Mouse (Mus musculus) cerebellum, adult (tissue): ENCODE measurements around the gene Miip.
"Not testable (repeated sequence)": the region's sequence is repeated elsewhere in the genome, so short reads cannot be mapped to it uniquely, and the experiment has no call there.

ENCODE experiments used
- ATAC-seq: cut with Nextera tagmentation; 2 replicates; pipeline ENCODE4 v1.9.2; 2017; ENCODE audit warnings: mild to moderate bottlenecking, moderate library complexity, mixed read lengths; ENCODE audit not compliant: insufficient number of reproducible peaks, low FRiP score, low TSS enrichment

Miip gene

DNA sequence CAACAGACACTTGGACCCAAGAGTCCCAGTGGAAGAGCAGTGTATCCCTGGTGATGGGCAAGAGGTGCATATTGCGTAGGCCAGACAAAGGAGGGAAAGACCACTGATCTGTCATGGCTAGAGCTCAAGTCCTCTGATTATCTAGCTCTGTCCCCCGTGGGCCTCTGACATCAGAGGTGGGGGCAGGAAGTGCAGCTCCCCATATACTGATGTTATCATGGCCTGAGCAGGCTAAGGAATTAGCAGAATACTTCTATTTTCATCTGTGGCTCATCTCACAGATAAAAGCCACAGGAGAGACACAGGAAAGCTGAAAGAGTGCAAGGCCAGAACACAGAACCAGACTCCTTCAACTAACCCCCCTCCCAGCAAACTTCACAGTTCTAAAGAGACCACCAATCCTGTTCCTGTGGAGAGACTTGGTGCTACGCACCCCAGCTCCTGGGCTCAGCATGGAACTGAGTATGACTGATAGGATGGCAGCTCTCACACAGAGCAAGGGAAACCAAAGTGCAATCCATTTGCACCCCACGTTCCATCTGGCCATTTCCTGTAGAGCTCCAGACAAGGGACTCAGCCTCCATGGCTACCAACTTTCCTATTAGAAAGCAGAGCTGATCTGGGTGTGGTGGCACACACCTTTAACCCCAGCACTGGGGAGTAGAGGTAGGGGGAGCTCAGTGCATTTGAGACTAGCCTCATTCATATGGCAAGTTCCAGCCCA is 7.4 kb upstream of the Miip start:
- ATAC-seq = no peak

DNA sequence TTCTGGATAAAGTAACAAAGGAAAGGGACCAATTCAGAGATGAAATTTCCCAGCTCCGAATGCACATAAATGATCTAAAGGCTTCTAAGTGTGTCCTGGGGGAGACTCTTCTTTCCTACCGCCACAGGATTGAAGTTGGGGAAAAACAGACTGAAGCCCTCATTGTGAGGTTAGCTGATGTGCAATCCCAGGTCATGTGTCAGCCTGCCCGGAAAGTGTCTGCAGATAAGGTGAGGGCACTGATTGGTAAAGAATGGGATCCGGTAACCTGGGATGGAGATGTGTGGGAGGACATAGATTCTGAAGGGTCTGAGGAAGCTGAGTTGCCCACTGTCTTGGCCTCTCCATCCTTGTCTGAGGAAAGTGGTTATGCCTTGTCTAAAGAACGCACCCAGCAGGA is 622 bp upstream of the Miip start:
- no peak for ATAC-seq

DNA sequence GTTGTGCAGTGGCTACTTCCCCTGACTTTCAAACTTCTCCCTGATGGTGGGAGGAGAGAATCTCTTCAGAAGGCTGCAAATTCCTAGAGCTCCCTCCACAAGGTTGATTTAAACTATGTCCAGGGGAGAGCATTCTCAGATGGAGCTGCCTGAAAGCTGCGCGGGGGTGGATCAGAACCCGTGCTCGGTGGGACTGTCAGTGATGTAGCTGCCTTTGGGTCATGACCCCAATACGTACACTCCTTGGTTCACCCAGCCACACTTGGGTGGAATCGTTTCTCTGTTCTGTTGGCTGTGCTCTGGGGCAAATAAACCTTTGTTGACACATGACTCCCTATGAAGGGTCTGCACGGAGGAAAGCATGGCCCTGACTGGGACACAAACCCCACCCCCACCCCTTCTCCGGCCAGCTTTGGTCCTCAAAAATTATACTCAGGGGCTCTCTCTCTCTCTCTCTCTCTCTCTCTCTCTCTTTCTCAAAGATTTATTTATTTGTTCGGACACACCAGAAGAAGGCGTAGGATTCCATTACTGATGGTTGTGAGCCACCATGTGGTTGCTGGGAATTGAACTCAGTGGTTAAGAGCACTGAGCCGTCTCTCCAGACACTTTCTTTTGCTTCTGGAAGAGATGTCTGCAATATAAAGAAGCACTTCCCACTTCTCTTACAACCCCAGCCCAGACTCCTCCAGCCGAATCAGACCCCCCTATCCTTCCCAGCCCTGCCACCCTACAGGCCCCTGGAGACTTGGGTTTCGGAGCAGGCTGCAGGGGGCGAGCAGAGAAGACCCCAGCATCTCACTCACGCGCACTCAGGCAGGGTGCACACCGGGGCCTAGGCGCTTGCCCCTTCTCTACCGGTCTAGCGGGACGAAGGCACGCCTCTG is 810 bp downstream of the Miip start:
- no peak for ATAC-seq

DNA sequence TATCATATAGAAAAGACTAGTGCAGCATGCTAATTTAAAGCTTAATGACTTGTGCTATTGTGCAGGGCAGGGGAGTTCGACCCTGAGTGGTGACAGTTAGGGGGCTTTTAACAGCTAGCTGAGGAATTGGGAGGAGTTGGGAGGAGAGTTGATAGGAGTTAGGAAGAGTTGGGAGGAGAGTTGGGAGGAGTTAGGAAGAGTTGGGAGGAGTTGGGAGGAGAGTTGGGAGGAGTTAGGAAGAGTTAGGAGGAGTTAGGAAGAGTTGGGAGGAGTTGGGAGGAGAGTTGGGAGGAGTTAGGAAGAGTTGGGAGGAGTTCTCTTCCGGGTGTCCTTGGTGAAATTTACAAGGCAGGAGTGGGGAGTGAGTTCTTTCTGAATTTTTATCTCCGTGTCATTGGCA is 1.8 kb downstream of the Miip start:
- not testable (repeated sequence) for ATAC-seq

DNA sequence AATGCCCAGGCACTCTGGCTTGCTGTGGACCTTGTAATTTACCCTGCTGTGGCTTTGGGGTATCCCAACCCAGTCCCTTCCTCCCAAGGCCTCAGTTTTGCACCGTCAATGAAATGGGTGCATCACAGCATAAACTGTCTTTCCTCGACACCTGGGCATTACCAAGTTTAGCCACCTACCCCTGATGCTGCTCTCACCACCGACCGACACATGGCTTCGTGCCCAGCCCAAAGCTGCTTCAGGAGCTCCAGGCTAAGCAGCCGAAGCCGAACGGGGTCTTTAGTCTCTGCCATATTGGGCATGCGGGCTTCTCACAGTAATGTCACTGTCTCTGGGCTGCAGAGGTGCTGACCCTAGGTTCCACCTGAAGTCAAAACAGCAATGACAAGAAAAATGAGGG is 2.6 kb downstream of the Miip start:
- ATAC-seq = no peak

DNA sequence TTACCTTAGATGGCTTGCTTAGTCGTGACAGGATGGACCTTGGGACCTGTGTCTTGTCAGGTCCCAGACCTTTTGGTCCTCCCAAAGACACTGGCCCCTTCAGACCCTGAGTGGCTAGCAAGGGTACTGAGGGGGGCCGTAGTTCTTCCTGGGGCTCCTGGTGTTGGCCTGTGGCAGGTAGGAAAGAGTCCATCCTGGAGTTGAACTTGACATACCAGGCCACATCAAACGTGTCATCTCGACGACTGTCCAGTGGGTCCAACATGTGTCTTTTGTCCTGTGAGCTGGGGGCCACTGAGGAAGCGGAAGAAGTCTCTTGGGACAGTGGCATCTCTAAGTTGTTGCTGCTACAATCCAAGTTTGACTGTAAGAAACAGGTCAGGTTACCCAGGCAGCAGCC is 3.0 kb downstream of the Miip start:
- no peak for ATAC-seq

DNA sequence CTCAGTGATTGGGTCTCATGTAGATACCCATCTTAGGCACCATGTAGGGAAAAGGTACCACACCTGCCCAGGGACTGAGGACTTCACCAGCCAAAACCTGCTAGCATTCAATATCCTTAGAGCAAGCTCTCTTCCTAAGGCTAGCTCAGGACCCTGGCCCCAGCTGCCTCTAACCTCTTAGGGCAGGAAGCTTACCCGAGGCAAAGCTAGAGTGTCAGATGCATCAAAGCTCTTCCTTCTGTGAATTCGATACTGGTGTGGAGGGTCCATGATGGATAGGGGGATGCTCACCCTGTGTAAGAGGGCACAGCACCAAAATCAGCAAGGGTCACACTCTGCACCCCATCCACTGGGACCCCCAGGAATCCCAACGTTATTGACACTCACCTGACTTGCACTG is 6.6 kb downstream of the Miip start:
- ATAC-seq = no peak

DNA sequence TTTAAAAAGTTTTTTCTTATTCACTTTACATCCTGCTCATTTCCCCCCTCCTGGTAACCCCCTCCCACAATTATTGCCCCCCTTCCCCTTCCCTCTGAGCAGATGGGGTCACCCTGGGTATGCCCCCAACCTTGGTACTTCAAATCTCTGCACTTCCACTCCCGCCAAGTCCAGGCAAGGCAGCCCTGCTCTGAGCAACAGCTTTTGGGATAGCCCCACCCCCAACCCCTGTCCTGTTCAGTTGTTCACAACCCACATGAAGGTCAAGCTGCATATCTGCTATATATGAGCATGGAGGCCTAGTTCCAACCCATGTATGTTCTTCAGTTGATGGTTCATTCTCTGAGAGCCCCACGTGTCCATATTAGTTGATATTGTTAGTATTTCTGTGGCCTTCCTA is 17.8 kb downstream of the Miip start:
- no peak for ATAC-seq

DNA sequence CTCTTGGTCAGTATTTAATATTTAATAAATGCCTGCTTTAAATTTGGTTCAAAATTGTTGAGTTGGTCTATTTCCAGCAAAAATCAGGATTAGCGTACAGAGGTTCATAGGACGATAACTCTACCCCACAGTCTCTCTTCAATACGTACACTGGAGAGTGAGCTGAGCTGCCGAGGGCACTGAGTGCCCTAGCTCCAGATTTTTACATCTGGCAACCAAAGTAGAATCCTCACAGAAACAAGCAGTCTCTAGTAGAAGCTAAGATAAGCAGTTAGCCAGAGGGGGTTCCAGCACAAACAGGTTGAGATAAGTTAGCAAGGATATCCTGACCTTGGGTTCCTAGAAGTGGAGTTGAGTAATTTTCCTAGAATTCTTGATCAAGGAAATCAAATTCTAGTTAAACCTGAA is 20.0 kb downstream of the Miip start:
- no peak for ATAC-seq

DNA sequence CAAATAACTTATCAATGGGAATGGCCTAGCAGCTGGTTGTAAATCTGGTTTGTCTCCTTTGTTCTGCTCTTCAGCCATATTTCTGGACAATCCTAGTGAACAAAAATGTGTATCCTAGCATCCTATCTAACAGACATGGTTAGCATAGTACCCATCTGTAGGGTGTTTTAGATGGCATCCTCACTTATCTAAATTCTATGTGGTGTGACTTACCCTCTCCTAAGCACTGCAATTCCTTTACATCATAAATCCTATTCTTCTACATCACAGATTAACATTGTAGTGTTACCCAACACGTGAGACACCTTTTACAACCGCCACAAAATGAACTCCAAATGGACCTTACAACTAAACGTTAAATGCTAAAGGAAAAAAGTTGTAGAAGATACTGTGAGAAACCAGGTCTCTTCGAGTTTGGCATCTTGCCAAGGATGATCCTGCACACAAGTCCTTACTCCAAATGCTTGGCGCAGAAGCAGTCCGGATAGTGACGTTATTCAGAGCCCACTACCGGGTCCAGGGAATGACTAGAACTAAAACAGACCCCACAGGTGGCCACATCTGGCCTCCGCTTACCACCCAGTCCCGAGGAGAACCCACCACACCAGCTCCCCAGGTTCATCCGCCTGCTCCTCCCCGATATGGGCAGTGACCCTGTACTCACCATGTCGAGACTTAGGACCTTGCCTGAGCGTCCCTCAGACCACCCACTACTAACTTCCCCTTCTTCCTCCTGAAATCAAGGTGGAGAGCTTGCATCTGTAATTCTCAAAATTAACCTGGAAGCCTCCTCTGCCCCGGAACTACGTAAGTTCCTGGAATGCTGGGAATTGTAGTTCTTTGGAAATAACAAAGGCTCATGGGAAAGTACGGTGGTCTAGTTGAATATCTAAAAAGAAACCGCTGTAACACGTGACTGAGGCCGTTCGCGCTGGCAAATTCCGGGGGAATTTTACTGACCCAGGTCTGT is 20.7 kb downstream of the Miip start, which contains the start of gene Zfp933:
Gene Zfp933 (minus strand): TSS at position 753 of the 970 bp plus-strand sequence.
- peak; percentile 83 for ATAC-seq

DNA sequence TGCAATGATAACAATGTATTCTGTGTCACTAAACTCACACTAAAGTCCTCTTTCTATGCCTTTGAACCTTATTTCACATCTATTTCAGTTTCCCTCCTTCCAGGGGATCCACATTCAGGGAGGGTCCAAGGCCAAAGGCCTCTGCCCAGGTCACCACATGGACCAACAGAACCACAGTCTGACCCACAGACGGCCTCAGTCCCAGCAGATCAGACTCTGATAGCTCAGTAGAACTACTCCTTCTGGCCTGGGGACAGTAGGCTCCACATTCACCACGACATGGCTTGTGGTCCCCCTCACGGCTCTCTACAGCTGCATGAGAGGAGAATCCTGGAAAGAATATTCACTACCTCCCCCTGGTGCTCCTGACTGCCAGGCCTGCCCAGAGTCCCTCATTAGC is 25.7 kb downstream of the Miip start:
- no peak for ATAC-seq

DNA sequence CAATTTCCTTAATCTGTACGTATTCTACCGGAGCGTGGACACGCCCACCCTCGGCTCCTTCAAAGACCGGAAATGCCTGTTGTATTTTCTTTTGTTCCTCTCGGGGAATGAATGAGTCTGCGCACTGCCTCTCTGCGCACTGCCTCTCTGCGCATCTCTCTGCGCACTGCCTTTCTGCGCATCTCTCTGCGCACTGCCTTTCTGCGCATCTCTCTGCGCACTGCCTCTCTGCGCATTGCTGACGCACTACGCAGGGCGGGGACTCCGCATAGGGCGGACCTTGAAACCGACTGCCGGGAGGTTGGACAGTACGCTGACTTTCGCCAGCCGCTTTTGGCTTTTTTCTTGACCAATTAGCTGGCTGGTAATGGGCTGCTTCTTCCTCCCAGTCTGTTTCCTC is 29.3 kb downstream of the Miip start:
- ATAC-seq = not testable (repeated sequence)

DNA sequence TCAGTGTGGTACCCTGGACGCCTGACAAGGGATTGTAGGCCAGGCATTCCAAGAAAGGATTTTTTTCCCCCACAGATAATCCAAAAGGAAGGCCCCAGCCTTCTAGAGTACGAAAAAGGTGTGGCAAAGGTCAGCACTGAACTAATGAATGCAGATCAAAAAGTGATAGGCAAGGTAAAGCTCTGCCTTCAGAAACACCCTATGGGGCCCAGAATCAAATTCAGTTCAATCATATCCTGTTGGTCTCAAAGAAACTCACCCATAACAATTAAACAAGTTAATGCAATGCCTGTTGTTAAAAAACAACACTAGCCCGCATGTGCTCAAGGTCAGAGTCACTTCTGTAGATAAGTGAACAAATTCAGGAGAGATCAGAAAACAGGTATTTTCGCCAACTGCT is 44.2 kb downstream of the Miip start:
- no peak for ATAC-seq

DNA sequence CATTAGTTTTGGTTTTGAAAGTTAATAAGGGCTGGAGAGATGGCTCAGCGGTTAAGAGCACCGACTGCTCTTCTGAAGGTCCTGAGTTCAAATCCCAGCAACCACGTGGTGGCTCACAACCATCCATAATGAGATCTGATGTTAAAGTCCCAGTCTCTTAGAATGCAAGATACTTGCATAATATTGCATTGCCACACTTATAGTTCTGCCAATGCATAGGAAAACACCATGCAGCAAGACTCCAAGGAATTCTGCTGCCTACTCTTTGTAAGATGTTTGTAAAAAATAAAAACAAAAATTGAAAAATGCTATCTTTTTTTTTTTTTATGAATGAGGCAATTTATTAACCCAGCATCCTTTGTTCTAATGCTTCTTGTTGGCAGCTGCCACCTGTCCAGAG is 47.2 kb downstream of the Miip start:
- ATAC-seq = not testable (repeated sequence)

DNA sequence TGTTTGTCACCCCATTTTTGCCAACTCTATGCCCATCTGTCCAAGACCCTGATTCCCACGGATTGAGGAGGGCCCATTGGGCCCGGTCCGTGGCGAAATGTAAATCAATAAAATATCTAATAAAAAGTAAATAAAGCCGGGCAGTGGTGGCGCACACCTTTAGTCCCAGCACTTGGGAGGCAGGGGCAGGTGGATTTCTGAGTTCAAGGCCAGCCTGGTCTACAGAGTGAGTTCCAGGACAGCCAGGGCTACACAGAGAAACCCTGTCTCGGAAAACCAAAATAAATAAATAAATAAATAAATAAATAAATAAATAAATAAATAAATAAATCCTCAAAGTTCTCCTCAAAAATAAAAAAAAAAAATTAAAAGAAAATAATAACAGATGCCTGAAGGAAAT is 49.0 kb downstream of the Miip start:
- ATAC-seq = not testable (repeated sequence)

DNA sequence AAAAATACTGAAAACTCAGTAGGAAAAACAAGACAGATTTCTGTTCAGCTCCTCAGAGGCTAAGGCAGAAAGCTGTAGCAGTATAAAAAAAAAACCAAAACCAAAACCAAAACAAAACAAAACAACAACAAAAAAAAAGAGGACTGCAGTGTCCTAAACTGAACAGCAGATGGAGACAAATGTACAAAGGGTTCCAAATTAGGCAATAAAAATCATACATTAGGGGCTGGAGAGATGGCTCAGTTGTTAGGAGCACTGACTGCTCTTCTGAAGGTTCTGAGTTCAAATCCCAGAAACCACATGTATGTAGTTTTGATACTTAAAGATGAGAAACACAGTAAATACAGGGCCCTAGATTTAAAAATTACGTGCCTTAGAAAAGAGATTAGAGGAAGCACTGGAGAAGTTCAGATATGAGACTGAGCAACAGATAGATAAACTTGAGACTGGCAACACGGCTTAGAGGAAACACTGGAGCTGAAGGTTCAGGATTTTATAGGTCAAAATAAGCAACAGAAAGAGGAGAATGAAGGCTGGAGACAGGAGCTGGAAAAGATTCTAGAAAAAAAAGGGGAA is 53.9 kb downstream of the Miip start:
- ATAC-seq = no peak

DNA sequence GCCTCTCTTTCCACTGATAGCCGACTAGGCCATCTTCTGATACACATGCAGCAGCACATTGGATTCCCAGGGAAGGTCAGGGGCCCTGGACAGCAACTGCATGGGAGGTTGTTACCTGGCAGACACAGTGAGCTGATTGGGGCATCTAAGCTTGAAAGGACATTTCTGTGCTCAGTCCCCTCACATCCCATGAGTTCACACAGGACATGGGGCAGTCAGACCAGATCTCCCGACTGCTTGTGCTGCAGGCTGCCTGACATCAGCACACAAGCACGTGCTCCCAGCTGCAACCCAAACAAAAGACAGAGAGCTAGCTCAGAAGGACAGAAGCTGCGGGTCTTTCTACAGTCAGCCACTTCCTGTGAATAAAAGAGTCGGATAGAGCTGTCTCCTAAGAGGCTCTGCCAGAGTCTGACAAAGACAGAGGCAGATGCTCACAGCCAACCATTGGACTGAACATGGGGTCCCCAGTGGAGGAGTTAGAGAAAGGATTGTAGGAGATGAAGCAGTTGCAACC is 55.3 kb downstream of the Miip start:
- ATAC-seq = no peak
